Mouse (Mus musculus): ENCODE measurements around the gene Ror2. TPM values are rescaled to one million over a fixed set of nuclear protein-coding genes. Genes with fewer than 3 reads are reported as not detected.
A peak's percentile ranks its signal among the peaks of the same experiment; 100 is the strongest.

Gene Ror2
- polyA plus RNA-seq, 1 experiment from 2014 or later, result 8.7 TPM

DNA sequence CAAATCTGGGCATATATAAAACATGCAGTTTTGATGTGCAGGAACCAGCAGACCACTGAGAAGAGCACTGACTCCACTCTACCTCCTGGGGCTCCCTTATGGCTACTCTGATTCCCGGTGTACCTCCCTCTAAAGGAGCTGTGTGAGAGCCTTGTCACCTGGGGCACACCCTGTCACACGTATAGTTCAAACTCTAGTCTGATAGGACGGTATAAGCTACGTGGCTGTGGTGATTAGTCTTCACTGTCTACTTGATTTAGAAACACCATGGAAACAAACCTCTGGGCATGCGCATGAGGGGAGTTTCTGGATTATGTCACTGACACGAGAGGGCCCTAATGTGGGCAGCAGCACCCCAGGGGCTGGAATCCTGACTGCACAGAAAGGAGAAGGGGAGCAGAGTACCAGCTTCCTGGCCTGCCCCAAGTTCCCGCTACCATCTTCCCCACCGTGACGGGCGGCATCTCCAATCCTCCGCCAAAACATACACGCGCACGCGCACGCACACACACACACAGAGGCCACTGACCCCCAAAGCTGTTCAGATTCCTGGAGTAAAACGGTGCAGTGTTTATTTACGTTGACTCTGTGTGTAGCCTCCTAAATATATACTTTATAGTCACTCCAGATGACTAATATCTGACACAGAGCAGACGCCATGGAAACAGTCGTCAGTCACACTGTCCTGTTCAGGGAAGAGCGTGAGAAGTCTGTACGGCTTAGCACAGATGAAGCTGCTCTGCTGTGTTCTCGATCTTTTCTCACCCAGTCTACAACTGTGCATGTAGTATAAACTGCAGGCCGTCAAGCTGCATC is 37.1 kb downstream of the Ror2 start:
- ATAC-seq (ENCODE audit: insufficient read depth, low FRiP score, low TSS enrichment) (no peak), DNase-seq (ENCODE audit: low spot score) (no peak)
- Histone ChIP-seq H3K9ac (ENCODE audit: low read length) (no peak overlapping the region), H3K4me3 (ENCODE audit: low read depth, low read length) (no peak overlapping the region), H3K27ac (ENCODE audit: low read depth, low read length) (no peak overlapping the region), H3K9me3 (ENCODE audit: control insufficient read depth, low read length) (no peaks in the 10 kb centered on the region), H3K36me3 (ENCODE audit: control insufficient read depth, insufficient read depth, low read length) (no peaks in the 10 kb centered on the region), H3K4me1 (ENCODE audit: control insufficient read depth, insufficient read depth, low read length) (0 out of 2 replicates have a peak, but pooled peaks cover 4% of the 10 kb centered on the region), H3K27me3 (ENCODE audit: control insufficient read depth, insufficient read depth, low read length) (no peaks in the 10 kb centered on the region), H3K4me2 (ENCODE audit: low read depth) (no peak overlapping the region)
- 70% methylated on average over 24 of the region's 24 CpGs for WGBS

DNA sequence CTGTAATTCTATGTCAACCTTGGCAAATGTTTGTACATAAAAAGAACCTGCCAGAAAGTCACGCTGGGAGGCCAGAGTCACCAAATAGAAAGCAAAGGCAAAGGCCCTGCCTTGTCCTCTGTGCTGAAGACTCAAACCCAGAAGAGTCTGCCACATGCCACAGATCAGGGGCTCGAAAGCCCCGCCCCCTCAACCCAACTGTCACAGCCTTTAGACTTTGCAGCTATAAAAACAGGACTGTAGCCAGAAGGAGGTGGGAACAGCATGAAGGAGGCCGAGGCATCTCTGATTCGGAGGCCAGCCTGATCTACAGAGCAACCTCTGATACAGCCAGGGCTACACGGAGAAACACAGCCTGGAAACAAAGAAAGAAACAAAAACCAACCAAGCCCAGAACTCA is 37.8 kb downstream of the Ror2 start:
- no peak overlapping the region for H3K9ac ChIP-seq (ENCODE audit: low read length)

DNA sequence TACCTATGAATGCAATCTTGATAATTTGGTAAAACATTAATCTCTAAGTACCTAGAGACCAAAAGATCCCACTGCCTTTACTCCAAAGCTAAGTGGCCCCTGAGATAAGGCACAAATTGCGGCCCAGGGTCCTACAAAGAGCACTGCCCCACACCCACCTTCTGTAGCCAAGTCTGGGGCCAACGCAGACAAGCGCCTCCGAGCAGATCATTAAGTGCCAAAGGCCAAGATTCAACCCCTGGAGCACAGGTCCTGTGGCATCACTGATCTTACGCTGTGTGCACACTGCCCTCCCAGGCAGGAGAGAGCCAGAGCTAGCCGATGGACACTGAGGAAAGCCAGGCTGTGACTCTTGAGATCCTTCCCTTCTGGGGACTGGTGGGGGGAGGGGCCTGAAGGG is 38.7 kb downstream of the Ror2 start:
- no peak overlapping the region for H3K4me3 ChIP-seq (ENCODE audit: low read depth, low read length)

More for the DNA sequence above, 37.8 kb downstream of the Ror2 start:
- H3K4me2 ChIP-seq (ENCODE audit: low read depth), result no peak overlapping the region
- H3K9me3 ChIP-seq (ENCODE audit: control insufficient read depth, low read length), result no peaks in the 10 kb centered on the region
- H3K27ac ChIP-seq (ENCODE audit: low read depth, low read length), result 0 out of 2 replicates have a peak overlapping the region, but pooled peaks have one; percentile 8
- no peaks in the 10 kb centered on the region for H3K36me3 ChIP-seq (ENCODE audit: control insufficient read depth, insufficient read depth, low read length)
- no peak overlapping the region for H3K4me3 ChIP-seq (ENCODE audit: low read depth, low read length)
- ATAC-seq (ENCODE audit: insufficient read depth, low FRiP score, low TSS enrichment) (no peak), DNase-seq (ENCODE audit: low spot score) (no peak)
- 45% methylated on average over 6 of the region's 6 CpGs for WGBS
- 0 out of 2 replicates have a peak, but pooled peaks cover 4% of the 10 kb centered on the region for H3K4me1 ChIP-seq (ENCODE audit: control insufficient read depth, insufficient read depth, low read length)
- no peaks in the 10 kb centered on the region for H3K27me3 ChIP-seq (ENCODE audit: control insufficient read depth, insufficient read depth, low read length)

DNA sequence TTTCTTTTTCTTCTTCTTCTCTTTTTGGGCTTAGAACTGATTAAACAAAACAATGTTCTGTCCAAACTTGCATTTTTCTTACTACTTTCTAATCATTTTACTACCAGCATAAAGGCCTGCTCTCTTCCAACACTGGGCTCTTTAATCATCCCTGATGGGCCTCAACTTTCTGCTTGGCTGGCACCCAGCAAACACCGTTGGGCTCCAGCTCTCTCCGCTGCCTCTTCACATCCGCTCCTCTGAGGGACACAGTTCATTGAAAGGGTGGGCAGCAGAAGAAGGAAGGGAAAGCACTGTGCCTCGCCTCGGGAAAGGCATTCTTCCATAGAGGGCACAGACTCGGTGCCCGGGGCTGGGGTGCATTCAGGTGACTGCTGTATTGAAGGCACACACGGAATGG is 41.8 kb downstream of the Ror2 start:
- DNase-seq (ENCODE audit: low spot score), result no peak
- Histone ChIP-seq H3K27ac (ENCODE audit: low read depth, low read length) (no peak overlapping the region), H3K4me2 (ENCODE audit: low read depth) (no peak overlapping the region)

More for the DNA sequence above, 38.7 kb downstream of the Ror2 start:
- DNase-seq (ENCODE audit: low spot score) (no peak), ATAC-seq (ENCODE audit: insufficient read depth, low FRiP score, low TSS enrichment) (no peak)
- H3K4me1 ChIP-seq (ENCODE audit: control insufficient read depth, insufficient read depth, low read length), result 0 out of 2 replicates have a peak, but pooled peaks cover 4% of the 10 kb centered on the region
- no peaks in the 10 kb centered on the region for H3K9me3 ChIP-seq (ENCODE audit: control insufficient read depth, low read length)
- no peak overlapping the region for H3K27ac ChIP-seq (ENCODE audit: low read depth, low read length)
- H3K9ac ChIP-seq (ENCODE audit: low read length), result no peak overlapping the region
- no peaks in the 10 kb centered on the region for H3K27me3 ChIP-seq (ENCODE audit: control insufficient read depth, insufficient read depth, low read length)
- WGBS, result 72% methylated on average over 6 of the region's 6 CpGs
- H3K4me2 ChIP-seq (ENCODE audit: low read depth), result no peak overlapping the region
- no peaks in the 10 kb centered on the region for H3K36me3 ChIP-seq (ENCODE audit: control insufficient read depth, insufficient read depth, low read length)

DNA sequence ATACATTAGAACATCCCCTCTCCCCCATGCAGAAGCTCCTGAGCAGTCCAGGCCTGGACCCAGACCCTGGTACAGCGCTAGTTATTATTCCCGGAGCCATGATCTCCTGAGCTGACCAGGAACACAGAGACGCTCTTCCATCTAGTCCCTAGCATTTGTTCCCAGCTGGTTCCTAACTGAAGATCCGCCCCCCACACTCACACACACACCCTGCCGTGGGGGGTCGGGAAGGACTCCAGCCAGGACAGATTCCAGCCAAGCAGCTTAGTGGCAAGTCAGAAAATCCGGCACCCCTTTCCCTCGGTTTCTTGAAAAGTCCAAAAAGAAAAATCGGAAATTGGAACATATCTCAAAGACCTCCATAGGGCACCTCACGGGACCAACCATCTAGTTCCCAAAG is 48.5 kb downstream of the Ror2 start:
- H3K27me3 ChIP-seq (ENCODE audit: control insufficient read depth, insufficient read depth, low read length), result no peaks in the 10 kb centered on the region
- no peak for ATAC-seq (ENCODE audit: insufficient read depth, low FRiP score, low TSS enrichment)
- 52% methylated on average over 10 of the region's 10 CpGs for WGBS
- H3K27ac ChIP-seq (ENCODE audit: low read depth, low read length), result no peak overlapping the region
- no peak overlapping the region for H3K4me2 ChIP-seq (ENCODE audit: low read depth)
- H3K4me1 ChIP-seq (ENCODE audit: control insufficient read depth, insufficient read depth, low read length), result peaks cover 45% of the 10 kb centered on the region
- no peak for DNase-seq (ENCODE audit: low spot score)
- H3K36me3 ChIP-seq (ENCODE audit: control insufficient read depth, insufficient read depth, low read length), result no peaks in the 10 kb centered on the region
- H3K4me3 ChIP-seq (ENCODE audit: low read depth, low read length), result no peak overlapping the region
- no peak overlapping the region for H3K9ac ChIP-seq (ENCODE audit: low read length)
- H3K9me3 ChIP-seq (ENCODE audit: control insufficient read depth, low read length), result no peaks in the 10 kb centered on the region; the same call in 1 of the 2 replicates

More for the DNA sequence above, 41.8 kb downstream of the Ror2 start:
- Histone ChIP-seq H3K36me3 (ENCODE audit: control insufficient read depth, insufficient read depth, low read length) (no peaks in the 10 kb centered on the region), H3K9me3 (ENCODE audit: control insufficient read depth, low read length) (no peaks in the 10 kb centered on the region; the same call in 1 of the 2 replicates), H3K4me1 (ENCODE audit: control insufficient read depth, insufficient read depth, low read length) (0 out of 2 replicates have a peak, but pooled peaks cover 3% of the 10 kb centered on the region), H3K4me3 (ENCODE audit: low read depth, low read length) (no peak overlapping the region), H3K9ac (ENCODE audit: low read length) (no peak overlapping the region), H3K27me3 (ENCODE audit: control insufficient read depth, insufficient read depth, low read length) (no peaks in the 10 kb centered on the region)
- no peak for ATAC-seq (ENCODE audit: insufficient read depth, low FRiP score, low TSS enrichment)
- 88% methylated on average over 8 of the region's 8 CpGs for WGBS

DNA sequence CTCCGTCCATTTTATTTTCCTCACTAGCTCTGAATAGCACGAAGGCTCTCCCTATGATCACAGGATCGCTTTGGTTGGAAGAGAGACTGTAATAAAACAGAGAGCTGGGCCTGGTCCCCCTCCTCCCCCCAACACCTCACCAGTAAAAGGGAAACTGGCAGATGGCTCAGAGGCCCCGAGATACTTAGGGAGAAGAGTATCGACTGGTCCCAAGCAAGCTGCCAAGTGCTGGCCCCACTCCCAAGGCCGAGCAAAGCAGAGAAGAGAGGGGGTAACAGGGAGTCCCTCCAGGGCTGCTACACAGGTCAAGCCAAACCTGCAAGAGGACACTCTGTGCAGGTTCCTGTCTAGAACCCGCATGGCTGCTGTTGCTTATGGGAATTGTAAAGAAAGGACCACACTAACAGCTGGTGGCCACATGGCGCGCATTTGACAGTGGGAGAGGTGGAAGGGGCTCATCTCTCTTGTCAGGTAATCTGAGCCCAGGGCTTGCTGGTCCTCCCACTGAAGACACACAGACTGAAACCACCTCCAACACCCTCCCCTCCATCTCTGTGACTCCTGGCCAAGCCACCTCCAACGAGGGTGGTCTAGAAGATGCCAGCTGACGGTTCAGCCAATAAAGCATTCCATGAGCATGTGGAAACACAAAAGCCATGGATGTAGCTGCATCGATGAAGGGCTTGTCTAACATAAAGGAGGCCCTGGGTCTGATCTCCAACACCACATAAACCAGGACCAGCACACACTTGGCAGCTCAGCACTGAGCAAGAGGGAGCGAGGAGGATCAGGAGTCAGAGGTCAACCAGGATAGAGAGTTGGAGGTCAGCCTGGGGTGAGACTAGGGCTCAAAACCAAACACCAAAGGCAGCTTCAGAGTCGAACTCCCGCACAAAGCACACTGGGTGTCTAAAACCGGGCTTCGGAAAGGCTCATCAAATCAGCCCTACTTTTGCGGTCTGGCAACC is 49.2 kb downstream of the Ror2 start:
- 9% methylated on average over 18 of the region's 18 CpGs for WGBS
- H3K4me1 ChIP-seq (ENCODE audit: control insufficient read depth, insufficient read depth, low read length), result peaks cover 47% of the 10 kb centered on the region
- peak overlapping the region; percentile 51 for H3K27ac ChIP-seq (ENCODE audit: low read depth, low read length)

DNA sequence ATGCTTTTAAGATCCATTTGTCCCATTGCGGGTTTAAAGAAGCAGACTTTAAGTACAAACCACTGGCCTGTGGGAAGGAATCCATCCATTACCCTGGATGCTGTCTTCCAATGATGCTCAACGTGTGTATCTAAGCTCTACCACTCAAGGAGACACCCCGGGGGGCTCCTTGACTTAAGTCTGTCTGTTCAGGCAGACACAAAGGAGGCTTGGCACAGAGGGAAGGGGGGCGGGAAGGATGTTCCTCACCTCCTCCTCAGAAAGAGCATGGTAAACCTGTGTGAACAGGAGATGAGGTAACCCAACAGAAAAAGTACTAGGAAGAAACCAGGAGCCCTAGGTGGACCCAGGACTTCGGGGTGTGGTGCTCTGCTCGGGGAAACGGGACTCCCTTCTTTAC is 50.0 kb downstream of the Ror2 start:
- ATAC-seq (ENCODE audit: insufficient read depth, low FRiP score, low TSS enrichment), result no peak
- no peak for DNase-seq (ENCODE audit: low spot score)
- Histone ChIP-seq H3K9ac (ENCODE audit: low read length) (no peak overlapping the region), H3K27ac (ENCODE audit: low read depth, low read length) (peak overlapping the region; percentile 51; the same call in 1 of the 2 replicates), H3K9me3 (ENCODE audit: control insufficient read depth, low read length) (no peaks in the 10 kb centered on the region), H3K36me3 (ENCODE audit: control insufficient read depth, insufficient read depth, low read length) (no peaks in the 10 kb centered on the region), H3K27me3 (ENCODE audit: control insufficient read depth, insufficient read depth, low read length) (no peaks in the 10 kb centered on the region), H3K4me1 (ENCODE audit: control insufficient read depth, insufficient read depth, low read length) (peaks cover 52% of the 10 kb centered on the region), H3K4me3 (ENCODE audit: low read depth, low read length) (no peak overlapping the region), H3K4me2 (ENCODE audit: low read depth) (no peak overlapping the region)
- WGBS, result 12% methylated on average over 7 of the region's 7 CpGs

More for the DNA sequence above, 49.2 kb downstream of the Ror2 start:
- Histone ChIP-seq H3K9ac (ENCODE audit: low read length) (0 out of 2 replicates have a peak overlapping the region, but pooled peaks have one; percentile 3), H3K4me2 (ENCODE audit: low read depth) (no peak overlapping the region), H3K9me3 (ENCODE audit: control insufficient read depth, low read length) (no peaks in the 10 kb centered on the region; the same call in 1 of the 2 replicates), H3K4me3 (ENCODE audit: low read depth, low read length) (no peak overlapping the region), H3K36me3 (ENCODE audit: control insufficient read depth, insufficient read depth, low read length) (no peaks in the 10 kb centered on the region), H3K27me3 (ENCODE audit: control insufficient read depth, insufficient read depth, low read length) (no peaks in the 10 kb centered on the region)
- ATAC-seq (ENCODE audit: insufficient read depth, low FRiP score, low TSS enrichment) (0 out of 2 replicates have a peak, but pooled peaks have one; percentile 16), DNase-seq (ENCODE audit: low spot score) (peak; percentile 58)

DNA sequence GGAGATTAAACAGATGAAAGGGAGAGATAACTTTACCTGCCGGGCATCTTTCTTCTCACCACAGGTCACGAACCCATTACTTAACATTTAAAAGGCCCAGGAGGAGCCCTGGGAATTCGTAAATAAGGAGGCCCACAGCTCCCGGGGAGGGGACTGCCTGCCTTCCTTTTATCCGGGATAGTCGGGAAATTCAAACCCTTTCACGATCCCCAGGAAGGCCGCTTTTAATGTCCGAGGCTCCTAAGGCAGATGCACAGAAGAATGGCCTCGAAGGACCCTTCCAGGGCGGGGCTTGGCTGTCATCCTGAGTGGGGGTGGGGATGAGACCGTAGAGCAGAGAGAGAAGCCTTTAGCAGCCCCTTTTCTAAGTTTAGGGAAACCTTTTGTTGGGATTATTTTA is 51.1 kb downstream of the Ror2 start:
- Histone ChIP-seq H3K4me1 (ENCODE audit: control insufficient read depth, insufficient read depth, low read length) (peaks cover 52% of the 10 kb centered on the region), H3K27ac (ENCODE audit: low read depth, low read length) (peak overlapping the region; percentile 51), H3K27me3 (ENCODE audit: control insufficient read depth, insufficient read depth, low read length) (no peaks in the 10 kb centered on the region), H3K36me3 (ENCODE audit: control insufficient read depth, insufficient read depth, low read length) (no peaks in the 10 kb centered on the region), H3K9ac (ENCODE audit: low read length) (peak overlapping the region; percentile 32; the same call in 1 of the 2 replicates), H3K4me2 (ENCODE audit: low read depth) (peak overlapping the region; percentile 4; the same call in 1 of the 2 replicates), H3K9me3 (ENCODE audit: control insufficient read depth, low read length) (no peaks in the 10 kb centered on the region), H3K4me3 (ENCODE audit: low read depth, low read length) (no peak overlapping the region)
- WGBS, result 3% methylated on average over 12 of the region's 12 CpGs
- DNase-seq (ENCODE audit: low spot score), result peak; percentile 53
- no peak for ATAC-seq (ENCODE audit: insufficient read depth, low FRiP score, low TSS enrichment)
